Comparison of ENCODE assay signal across 9 mouse cellular contexts in genomic region chr9:46011094-46011970, GRCm38 (mm10). TPM values are rescaled to one million over a fixed set of nuclear protein-coding genes. Genes with fewer than 3 reads are reported as not detected.
A peak's percentile ranks its signal among the peaks of the same experiment; 100 is the strongest.
DNase-seq lines count a peak whose midpoint lies in the region; ATAC-seq and TF ChIP-seq lines count a peak whose summit lies in the region.
"Had no signal": no experiment of that assay in that cellular context is flagged by ENCODE, and none has a peak within 500 bp of the region (broad histone marks: within the 10 kb centered on the region; RNA-seq: fewer than 3 reads in every experiment).

No protein-coding gene starts in this region.

- H3K36me3 ChIP-seq in heart, embryonic 16.5 days (ENCODE audit: control insufficient read depth, insufficient read depth), result no peaks in the 10 kb centered on the region
- no peaks in the 10 kb centered on the region for H3K36me3 ChIP-seq in E14TG2a.4 (ENCODE audit: insufficient read depth, low read length)
- no peaks in the 10 kb centered on the region for H3K36me3 ChIP-seq in forebrain, embryonic 12.5 days (replicated peaks)
- no peaks in the 10 kb centered on the region for H3K36me3 ChIP-seq in liver, embryonic 14.5 days (replicated peaks; ENCODE audit: control insufficient read depth, insufficient read depth, low read depth)

- TF ChIP-seq EP300 in liver, embryonic 14.5 days (IDR thresholded peaks at IDR 0.05; ENCODE audit: low read depth), result peak; percentile 56; the same call in 1 of the 2 replicates

- no peak overlapping the region for H3K27ac ChIP-seq in heart, embryonic 16.5 days (ENCODE audit: low read length)
- no peak overlapping the region for H3K27ac ChIP-seq in forebrain, embryonic 12.5 days
- no peak overlapping the region for H3K27ac ChIP-seq in liver, embryonic 14.5 days

- no peak for DNase-seq in heart, adult 9 months (ENCODE audit: low spot score in 2 of 2)
- DNase-seq in liver, embryonic 14.5 days (ENCODE audit: low read depth in 3 of 3, low spot score in 3 of 3), result no peak
- no peak for DNase-seq in cerebellum, adult 11 months
- no peak for DNase-seq in layer of hippocampus, adult 18-20 months (ENCODE audit: low spot score in 2 of 2)
- DNase-seq: layer of hippocampus, postnatal 36 days had no signal

- no peak overlapping the region for H3K4me3 ChIP-seq in heart, embryonic 16.5 days (ENCODE audit: low read length)
- H3K4me3 ChIP-seq in E14TG2a.4 (replicated peaks; ENCODE audit: low read length), result peak overlapping the region; percentile 97
- H3K4me3 ChIP-seq in forebrain, embryonic 12.5 days (replicated peaks), result no peak overlapping the region
- H3K4me3 ChIP-seq in liver, embryonic 14.5 days (ENCODE audit: insufficient read depth in 1 of 2, low read depth in 2 of 2, low read length in 2 of 2), result no peak overlapping the region

- no peak for ATAC-seq in heart, embryonic 16.5 days (replicated peaks; ENCODE audit: extremely low read depth, insufficient read depth, low FRiP score)
- ATAC-seq in forebrain, embryonic 12.5 days (ENCODE audit: low FRiP score), result no peak
- no peak for ATAC-seq in liver, embryonic 14.5 days (ENCODE audit: insufficient read depth)
- no peak for ATAC-seq in inflammation-experienced regulatory T-cells, adult 6 months

- TF ChIP-seq CTCF in E14TG2a.4 (conservative IDR thresholded peaks at IDR 0.05; ENCODE audit: low read length), result no peak
- TF ChIP-seq CTCF in liver, embryonic 14.5 days (IDR thresholded peaks at IDR 0.05; ENCODE audit: low read depth), result no peak

- no peaks in the 10 kb centered on the region for H3K27me3 ChIP-seq in heart, embryonic 16.5 days (ENCODE audit: control insufficient read depth, insufficient read depth, low read length)
- no peaks in the 10 kb centered on the region for H3K27me3 ChIP-seq in E14TG2a.4 (ENCODE audit: insufficient read depth, low read length)
- peaks cover 4% of the 10 kb centered on the region; the same call in 1 of the 2 replicates for H3K27me3 ChIP-seq in forebrain, embryonic 12.5 days
- H3K27me3 ChIP-seq in liver, embryonic 14.5 days (ENCODE audit: control insufficient read depth, insufficient read depth, low read length), result no peaks in the 10 kb centered on the region

- H3K9me3 ChIP-seq in heart, embryonic 16.5 days (replicated peaks; ENCODE audit: control insufficient read depth, low read length), result no peaks in the 10 kb centered on the region
- H3K9me3 ChIP-seq in E14TG2a.4 (ENCODE audit: low read length), result no peaks in the 10 kb centered on the region
- H3K9me3 ChIP-seq in forebrain, embryonic 12.5 days, result no peaks in the 10 kb centered on the region
- H3K9me3 ChIP-seq in liver, embryonic 14.5 days (ENCODE audit: control insufficient read depth, low read length), result no peaks in the 10 kb centered on the region

- peaks cover 33% of the 10 kb centered on the region for H3K4me1 ChIP-seq in heart, embryonic 16.5 days (ENCODE audit: control insufficient read depth, insufficient read depth, low read length)
- H3K4me1 ChIP-seq in E14TG2a.4 (replicated peaks; ENCODE audit: low read depth, low read length), result peaks cover 72% of the 10 kb centered on the region
- H3K4me1 ChIP-seq in forebrain, embryonic 12.5 days, result peaks cover 42% of the 10 kb centered on the region
- peaks cover 16 to 34% of the 10 kb centered on the region in 2 experiments for H3K4me1 ChIP-seq in liver, embryonic 14.5 days (replicated peaks; ENCODE audit: control insufficient read depth in 2 of 2, insufficient read depth in 2 of 2, low read length in 1 of 2)

- peak overlapping the region; percentile 60 for H3K4me2 ChIP-seq in heart, embryonic 16.5 days (ENCODE audit: low read depth, low read length)
- H3K4me2 ChIP-seq in forebrain, embryonic 12.5 days, result peak overlapping the region; percentile 79
- peak overlapping the region; percentile 78 for H3K4me2 ChIP-seq in liver, embryonic 14.5 days (ENCODE audit: low read depth)

- no peak overlapping the region for H3K9ac ChIP-seq in heart, embryonic 16.5 days (ENCODE audit: low read length)
- no peak overlapping the region for H3K9ac ChIP-seq in forebrain, embryonic 12.5 days
- no peak overlapping the region for H3K9ac ChIP-seq in liver, embryonic 14.5 days (replicated peaks)

- WGBS in heart, embryonic 16.5 days, result 48% methylated on average over 3 of the region's 3 CpGs
- 54% methylated on average over 3 of the region's 3 CpGs for WGBS in forebrain, embryonic 12.5 days
- 16% methylated on average over 3 of the region's 3 CpGs for WGBS in liver, embryonic 14.5 days (ENCODE audit: insufficient replicate concordance)

RNA-seq across cellular contexts. Expression of gene Pafah1b2, which starts 1.2 kb away (rescaled TPM):
- polyA plus RNA-seq in heart, embryonic 16.5 days (2015; fragmentation: Nextera tagmentation; extraction: Ambion mirVana), result 110 and 131 TPM in 2 replicates
- polyA plus RNA-seq in forebrain, embryonic 12.5 days (2016; fragmentation: Nextera tagmentation; extraction: Ambion mirVana), result 298 and 341 TPM in 2 replicates
- polyA plus RNA-seq in liver, embryonic 14.5 days (2012; rRNA removed), result 13.2 and 23.1 TPM in 2 replicates
- polyA plus RNA-seq in liver, embryonic 14.5 days (2014; fragmentation: Nextera tagmentation; extraction: Ambion mirVana), result 59.6 and 65.6 TPM in 2 replicates
- polyA plus RNA-seq in inflammation-experienced regulatory T-cells, adult 6 months (2017; shearing (Covaris generic)), result 10 to 100 TPM; 58.6 to 75.2 (median 67.0) TPM
- total RNA-seq in layer of hippocampus, adult 18-20 months (2021), result 100 to 1,000 TPM; 237 to 239 TPM

RNA-seq across cellular contexts. Expression of gene Sik3, which starts 1.3 kb away (rescaled TPM):
- 5.1 and 6.7 TPM in 2 replicates for polyA plus RNA-seq in heart, embryonic 16.5 days (2015; fragmentation: Nextera tagmentation; extraction: Ambion mirVana)
- 5.9 and 9.8 TPM in 2 replicates for polyA plus RNA-seq in forebrain, embryonic 12.5 days (2016; fragmentation: Nextera tagmentation; extraction: Ambion mirVana)
- 3.0 and 4.1 TPM in 2 replicates for polyA plus RNA-seq in liver, embryonic 14.5 days (2012; rRNA removed)
- polyA plus RNA-seq in liver, embryonic 14.5 days (2014; fragmentation: Nextera tagmentation; extraction: Ambion mirVana), result 2.1 and 2.4 TPM in 2 replicates
- 10 to 100 TPM; 11.0 to 13.9 (median 11.5) TPM for polyA plus RNA-seq in inflammation-experienced regulatory T-cells, adult 6 months (2017; shearing (Covaris generic))
- total RNA-seq in layer of hippocampus, adult 18-20 months (2021), result 100 to 1,000 TPM; 143 to 147 TPM

RNA-seq across cellular contexts. Expression of gene Sidt2, which starts 56.3 kb away (rescaled TPM):
- 36.9 and 38.3 TPM in 2 replicates for polyA plus RNA-seq in heart, embryonic 16.5 days (2015; fragmentation: Nextera tagmentation; extraction: Ambion mirVana)
- polyA plus RNA-seq in forebrain, embryonic 12.5 days (2016; fragmentation: Nextera tagmentation; extraction: Ambion mirVana), result 26.8 and 30.7 TPM in 2 replicates
- polyA plus RNA-seq in liver, embryonic 14.5 days (2012; rRNA removed), result 20.4 and 26.8 TPM in 2 replicates
- 11.6 and 16.5 TPM in 2 replicates for polyA plus RNA-seq in liver, embryonic 14.5 days (2014; fragmentation: Nextera tagmentation; extraction: Ambion mirVana)
- polyA plus RNA-seq in inflammation-experienced regulatory T-cells, adult 6 months (2017; shearing (Covaris generic)), result 10 to 100 TPM; 27.0 to 48.9 (median 35.8) TPM
- total RNA-seq in layer of hippocampus, adult 18-20 months (2021), result 10 to 100 TPM; 69.1 to 76.4 TPM
